Mouse (Mus musculus): ENCODE results near the gene Tpbgl. TPM values are rescaled to one million over a fixed set of nuclear protein-coding genes. Genes with fewer than 3 reads are reported as not detected.

Gene Tpbgl
- total RNA-seq, 2 experiments from 2014 or later: 0.07 TPM; not detected in 1

GRCm38 (mm10) chr7:99582867-99583266, 44.0 kb downstream of the Tpbgl start:
- no peak for ATAC-seq (replicated peaks; ENCODE audit: poor library complexity)

GRCm38 (mm10) chr7:99582306-99582705, 44.6 kb downstream of the Tpbgl start:
- ATAC-seq (replicated peaks; ENCODE audit: poor library complexity): no peak

- ATAC-seq (replicated peaks; ENCODE audit: poor library complexity): peak; percentile 71
Measured at GRCm38 (mm10) chr7:99580247-99580646, 46.7 kb downstream of the Tpbgl start.

GRCm38 (mm10) chr7:99579491-99580190, 47.3 kb downstream of the Tpbgl start:
- ATAC-seq (replicated peaks; ENCODE audit: poor library complexity): no peak

GRCm38 (mm10) chr7:99578246-99578645, 48.7 kb downstream of the Tpbgl start:
- ATAC-seq (replicated peaks; ENCODE audit: poor library complexity): no peak

Other genes with a start within 250 kb of the Tpbgl start
- gene Gdpd5, start 245.7 kb downstream of the Tpbgl start, total RNA-seq (2015): 0.10 TPM in 1 of 2 replicates, not detected in the other
- gene Gdpd5, start 245.7 kb downstream of the Tpbgl start, total RNA-seq (2017): 0.08 TPM in 1 of 2 replicates, not detected in the other
- 0.79 and 1.0 TPM in 2 replicates for gene Klhl35, start 161.1 kb downstream of the Tpbgl start, total RNA-seq (2015)
- 1.2 TPM in 2 replicates for gene Klhl35, start 161.1 kb downstream of the Tpbgl start, total RNA-seq (2017)
- 1,629 and 1,793 TPM in 2 replicates for gene Rps3, start 143.4 kb downstream of the Tpbgl start, total RNA-seq (2015)
- 2,248 and 2,565 TPM in 2 replicates for gene Rps3, start 143.4 kb downstream of the Tpbgl start, total RNA-seq (2017)
- 23.5 and 24.1 TPM in 2 replicates for gene Arrb1, start 91.6 kb downstream of the Tpbgl start, total RNA-seq (2015)
- 48.2 and 49.2 TPM in 2 replicates for gene Arrb1, start 91.6 kb downstream of the Tpbgl start, total RNA-seq (2017)
- 0.07 and 0.10 TPM in 2 replicates for gene Slco2b1, start 84.2 kb upstream of the Tpbgl start, total RNA-seq (2015)
- 0.10 and 0.12 TPM in 2 replicates for gene Slco2b1, start 84.2 kb upstream of the Tpbgl start, total RNA-seq (2017)
- gene Olfr520, start 103.2 kb upstream of the Tpbgl start, total RNA-seq (2015): not detected in 2 replicates
- not detected in 2 replicates for gene Olfr520, start 103.2 kb upstream of the Tpbgl start, total RNA-seq (2017)
- gene Olfr521, start 136.4 kb upstream of the Tpbgl start, total RNA-seq (2015): not detected in 2 replicates
- not detected in 2 replicates for gene Olfr521, start 136.4 kb upstream of the Tpbgl start, total RNA-seq (2017)
- 1.7 and 1.9 TPM in 2 replicates for gene Neu3, start 201.3 kb upstream of the Tpbgl start, total RNA-seq (2015)
- gene Neu3, start 201.3 kb upstream of the Tpbgl start, total RNA-seq (2017): 1.6 and 3.4 TPM in 2 replicates
- gene Xrra1, start 232.0 kb upstream of the Tpbgl start, total RNA-seq (2015): 0.17 TPM in 1 of 2 replicates, not detected in the other
- 0.25 TPM in 1 of 2 replicates, not detected in the other for gene Xrra1, start 232.0 kb upstream of the Tpbgl start, total RNA-seq (2017)
- gene Spcs2, start 236.4 kb upstream of the Tpbgl start, total RNA-seq (2015): 372 and 413 TPM in 2 replicates
- 255 and 284 TPM in 2 replicates for gene Spcs2, start 236.4 kb upstream of the Tpbgl start, total RNA-seq (2017)